Mouse (Mus musculus) G1E (cell line): ENCODE measurements around the gene Ankrd63.

Source experiments
- CTCF ChIP-seq: IDR thresholded peaks from 2 replicates; pipeline ENCODE4 v1.5.1; 2012; ENCODE audit warnings: low read depth, low read length, inconsistent platforms, mixed read lengths
- GATA1 ChIP-seq: IDR thresholded peaks from 2 replicates; pipeline ENCODE4 v1.6.1; 2012; ENCODE audit warnings: borderline replicate concordance, low read length, inconsistent platforms, mixed read lengths
- TAL1 ChIP-seq: conservative IDR thresholded peaks from 2 replicates; pipeline ENCODE4 v1.6.1; 2012; ENCODE audit warnings: low read depth, low read length, inconsistent platforms, mixed read lengths

DNA sequence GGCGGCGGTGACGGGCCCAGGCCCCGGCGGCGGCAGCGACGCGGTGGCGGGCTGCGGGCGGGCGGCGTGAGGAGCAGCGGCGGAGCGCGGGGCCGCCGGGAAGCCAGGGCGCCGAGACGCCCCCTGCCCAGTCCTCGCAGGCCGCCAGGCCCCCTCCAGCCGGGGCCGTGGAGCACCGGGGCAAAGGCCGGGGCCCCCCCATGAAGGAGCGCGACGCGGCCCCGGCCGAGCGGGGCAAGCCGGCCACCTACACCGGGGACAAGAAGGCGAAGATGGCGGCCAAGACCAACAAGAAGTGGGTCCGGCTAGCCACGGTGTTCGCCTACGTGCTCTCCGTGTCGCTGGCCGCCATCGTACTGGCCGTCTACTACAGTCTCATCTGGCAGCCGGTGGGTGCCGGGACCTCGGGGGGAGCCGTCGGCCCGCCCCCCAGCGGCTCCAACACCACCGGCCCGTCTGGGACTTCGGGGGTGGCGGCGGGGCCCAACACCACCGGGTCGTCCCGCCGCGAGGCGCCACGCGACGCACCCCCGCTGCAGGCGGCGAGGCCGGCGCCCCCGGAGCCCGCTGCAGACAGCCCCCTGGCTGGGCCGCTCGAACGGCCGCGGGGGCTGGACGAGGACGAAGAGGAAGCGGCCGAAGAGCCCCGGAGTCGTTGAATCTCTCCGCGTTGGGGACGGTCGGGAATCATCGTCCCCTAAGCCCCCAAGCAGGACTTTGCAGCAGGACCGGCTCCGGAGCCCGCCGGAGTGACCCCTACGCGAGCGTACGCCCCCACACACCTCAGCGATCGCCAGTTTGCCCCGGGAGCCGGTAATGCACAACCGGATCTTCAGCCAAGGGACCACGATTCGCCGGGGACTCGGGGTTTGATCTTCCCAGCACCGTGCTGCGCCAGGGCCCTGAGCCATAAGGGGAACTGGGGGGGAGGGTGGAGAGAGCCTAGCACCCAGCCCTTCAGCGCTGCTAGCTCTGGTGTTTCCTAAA, 42.4 kb upstream of the Ankrd63 start:
- TF ChIP-seq CTCF (no peak), GATA1 (no peak), TAL1 (no peak)
